Mouse (Mus musculus) liver, adult 2 months (tissue): Measurements from ENCODE around the gene Ugt2b34. TPM values are rescaled to one million over a fixed set of nuclear protein-coding genes. Genes with fewer than 3 reads are reported as not detected.

ENCODE experiments used
- DNase-seq: peaks from one replicate; pipeline ENCODE4 v3.0.0-alpha.2; 2011; ENCODE audit warnings: low read depth, low spot score; ENCODE audit errors: extremely low read depth
- H3K27ac ChIP-seq: fragments of 200-500 bp; replicated peaks from 2 replicates; pipeline ENCODE4 v1.5.1; 2012; ENCODE audit warnings: low read depth, mild to moderate bottlenecking, control low read depth, inconsistent platforms, low read length; ENCODE audit not compliant: insufficient read depth
- H3K27me3 ChIP-seq: fragments of 200-500 bp; 2 replicates; pipeline ENCODE4 v1.6.1; 2012; ENCODE audit warnings: mild to moderate bottlenecking, moderate library complexity, low read length, inconsistent platforms; ENCODE audit not compliant: control insufficient read depth, insufficient read depth
- H3K36me3 ChIP-seq: fragments of 200-500 bp; 2 replicates; pipeline ENCODE4 v1.6.1; 2012; ENCODE audit warnings: low read length, inconsistent platforms; ENCODE audit not compliant: control insufficient read depth, insufficient read depth
- H3K4me1 ChIP-seq: fragments of 200-500 bp; 2 replicates; pipeline ENCODE4 v1.6.1; 2011; ENCODE audit warnings: low read length; ENCODE audit not compliant: control insufficient read depth, insufficient read depth
- H3K4me3 ChIP-seq: fragments of 200-500 bp; 2 replicates; pipeline ENCODE4 v1.5.1; 2011; ENCODE audit warnings: low read depth, mild to moderate bottlenecking, control low read depth, low read length, moderate library complexity; ENCODE audit not compliant: insufficient read depth
- H3K79me2 ChIP-seq: fragments of 200-500 bp; 2 replicates; pipeline ENCODE4 v1.6.1; 2012; ENCODE audit warnings: inconsistent platforms, mild to moderate bottlenecking, low read length, moderate library complexity; ENCODE audit not compliant: control insufficient read depth, insufficient read depth
- H3K9ac ChIP-seq: fragments of 200-500 bp; 2 replicates; pipeline ENCODE4 v1.6.1; 2012; ENCODE audit warnings: low read depth, mild to moderate bottlenecking, control low read depth, inconsistent platforms, low read length
- CTCF ChIP-seq: fragments of 200-500 bp; IDR thresholded peaks from 2 replicates; pipeline ENCODE4 v1.5.1; 2011; ENCODE audit warnings: low read depth, low read length, control low read depth
- POLR2A ChIP-seq: fragments of 200-500 bp; IDR thresholded peaks from 2 replicates; pipeline ENCODE4 v1.6.1; 2011; ENCODE audit warnings: low read length, control low read depth; ENCODE audit not compliant: insufficient read depth; ENCODE audit errors: extremely low read depth
- WGBS: fragments of 180-500 bp; shearing (Covaris S2); methylation state at CpG from one replicate; pipeline ENCODE4 v1.1.7; 2018; 5-methylcytosine and 5-hydroxymethylcytosine counted together
- polyA plus RNA-seq: library from polyadenylated mRNA; depleted of rRNA; stranded (reverse); fragments of >200 nt; gene quantifications from 2 replicates; pipeline ENCODE4 v1.2.3, GENCODE M21; 2012; rRNA removed
- total RNA-seq: library from RNA; depleted of rRNA; stranded (reverse); fragments of >200 nt; gene quantifications from 2 replicates; pipeline ENCODE4 v1.2.3, GENCODE M21; 2014; rRNA removed

Ugt2b34 gene
- total and polyA plus RNA-seq, 2 experiments: 117 to 673 TPM

GRCm38 (mm10) chr5:86840207-86840606 lies 66.5 kb downstream of the Ugt2b34 start:
- H3K4me1 ChIP-seq: no peaks in the 10 kb centered on the region
- no peak overlapping the region for H3K9ac ChIP-seq
- 94% methylated on average over 2 of the region's 2 CpGs for WGBS
- H3K4me3 ChIP-seq: no peak overlapping the region
- H3K79me2 ChIP-seq: no peaks in the 10 kb centered on the region
- TF ChIP-seq CTCF: no peak
- TF ChIP-seq POLR2A: no peak
- H3K27ac ChIP-seq: no peak overlapping the region
- DNase-seq: no peak
- H3K27me3 ChIP-seq: no peaks in the 10 kb centered on the region
- H3K36me3 ChIP-seq: peaks cover 11% of the 10 kb centered on the region

Other genes starting within 250 kb of the Ugt2b34 start
- gene Tmprss11b, start 230.6 kb downstream of the Ugt2b34 start, total RNA-seq: not detected in 2 replicates
- gene Tmprss11b, start 230.6 kb downstream of the Ugt2b34 start, polyA plus RNA-seq: not detected in 2 replicates
- gene Tmprss11e, start 161.1 kb downstream of the Ugt2b34 start, total RNA-seq: 0.07 TPM in 1 of 2 replicates, not detected in the other
- not detected in 2 replicates for gene Tmprss11e, start 161.1 kb downstream of the Ugt2b34 start, polyA plus RNA-seq
- gene Ythdc1, start 102.7 kb downstream of the Ugt2b34 start, total RNA-seq: 21.7 and 22.8 TPM in 2 replicates
- gene Ythdc1, start 102.7 kb downstream of the Ugt2b34 start, polyA plus RNA-seq: 4.8 and 6.3 TPM in 2 replicates
- 327 and 562 TPM in 2 replicates for gene Ugt2b1, start 19.6 kb upstream of the Ugt2b34 start, total RNA-seq
- gene Ugt2b1, start 19.6 kb upstream of the Ugt2b34 start, polyA plus RNA-seq: 81.8 and 100 TPM in 2 replicates
- gene Ugt2b35, start 93.9 kb upstream of the Ugt2b34 start, total RNA-seq: 107 and 127 TPM in 2 replicates
- 20.8 and 26.0 TPM in 2 replicates for gene Ugt2b35, start 93.9 kb upstream of the Ugt2b34 start, polyA plus RNA-seq
- gene Ugt2b36, start 185.6 kb upstream of the Ugt2b34 start, total RNA-seq: 733 and 837 TPM in 2 replicates
- 177 and 205 TPM in 2 replicates for gene Ugt2b36, start 185.6 kb upstream of the Ugt2b34 start, polyA plus RNA-seq
- gene Ugt2b5, start 233.4 kb upstream of the Ugt2b34 start, total RNA-seq: 1,154 and 1,251 TPM in 2 replicates
- gene Ugt2b5, start 233.4 kb upstream of the Ugt2b34 start, polyA plus RNA-seq: 180 and 189 TPM in 2 replicates